Comparison of ENCODE assay signal across 18 mouse cellular contexts in genomic region chr7:4655393-4655792, GRCm38 (mm10). TPM values are rescaled to one million over a fixed set of nuclear protein-coding genes. Genes with fewer than 3 reads are reported as not detected.
DNase-seq lines count a peak whose midpoint lies in the region; TF ChIP-seq lines count a peak whose summit lies in the region.
"Had no signal": no experiment of that assay in that cellular context is flagged by ENCODE, and none has a peak within 500 bp of the region (broad histone marks: within the 10 kb centered on the region; RNA-seq: fewer than 3 reads in every experiment).

No protein-coding gene starts in this region.

- H3K27me3 ChIP-seq in heart, adult 2 months (ENCODE audit: control insufficient read depth, insufficient read depth, low read length) = no peaks in the 10 kb centered on the region
- H3K27me3 ChIP-seq in spleen, adult 2 months (ENCODE audit: control insufficient read depth, insufficient read depth, low read length) = no peaks in the 10 kb centered on the region
- H3K27me3 ChIP-seq: embryonic facial prominence, embryonic 13.5 days; heart, embryonic 15.5 days; hindbrain, embryonic 15.5 days; kidney, embryonic 15.5 days; limb, embryonic 12.5 days had no signal

- peak overlapping the region; percentile 23; the same call in 1 of the 2 replicates for H3K9ac ChIP-seq in heart, adult 2 months (ENCODE audit: low read depth, low read length)
- H3K9ac ChIP-seq: embryonic facial prominence, embryonic 13.5 days; heart, embryonic 15.5 days; hindbrain, embryonic 15.5 days; kidney, embryonic 15.5 days; limb, embryonic 12.5 days had no signal

- no peak for TF ChIP-seq EP300 in heart, adult 2 months (IDR thresholded peaks at IDR 0.05; ENCODE audit: insufficient read depth, low read depth, low read length)

- 61% methylated on average over 4 of the region's 4 CpGs for WGBS in heart, adult 2 months
- 20% methylated on average over 4 of the region's 4 CpGs for WGBS in spleen, adult 2 months
- whole genome bisulfite sequencing in macrophage (ENCODE audit: missing documents) = 37% methylated on average over 4 of the region's 4 CpGs

- DNase-seq in heart, adult 2 months = no peak
- DNase-seq in heart, postnatal 14 days = no peak
- no peak for DNase-seq in spleen, adult 2 months (ENCODE audit: low read depth in 1 of 2, low spot score in 2 of 2)
- no peak for DNase-seq in spleen, postnatal 10 days (ENCODE audit: low spot score in 2 of 2)
- DNase-seq in thymus, postnatal 4 days = peak; percentile 53
- no peak for DNase-seq in gastrocnemius, postnatal 14 days
- DNase-seq in Muller cell, postnatal 12 days (ENCODE audit: inconsistent ontology term) = no peak
- DNase-seq: lung, postnatal 36 days; right cerebral cortex, postnatal 14 days had no signal

- peak overlapping the region; percentile 18; the same call in 1 of the 2 replicates for H3K27ac ChIP-seq in heart, adult 2 months
- H3K27ac ChIP-seq in spleen, adult 2 months (ENCODE audit: insufficient read depth, low read length) = peak overlapping the region; percentile 11
- peak overlapping the region; percentile 97 for H3K27ac ChIP-seq in macrophage
- H3K27ac ChIP-seq: embryonic facial prominence, embryonic 13.5 days; hindbrain, embryonic 15.5 days; kidney, embryonic 15.5 days; limb, embryonic 12.5 days had no signal

- no peak for TF ChIP-seq CTCF in heart, adult 2 months (IDR thresholded peaks at IDR 0.05)
- no peak for TF ChIP-seq CTCF in spleen, adult 2 months (IDR thresholded peaks at IDR 0.05; ENCODE audit: extremely low read depth, insufficient read depth, insufficient read length, insufficient replicate concordance)

- H3K4me3 ChIP-seq in heart, adult 2 months = no peak overlapping the region
- peak overlapping the region; percentile 1; the same call in 1 of the 2 replicates for H3K4me3 ChIP-seq in spleen, adult 2 months (ENCODE audit: extremely low read depth, insufficient read depth, insufficient read length)
- H3K4me3 ChIP-seq in macrophage (ENCODE audit: inconsistent target) = no peak overlapping the region
- H3K4me3 ChIP-seq: embryonic facial prominence, embryonic 13.5 days; heart, embryonic 15.5 days; hindbrain, embryonic 15.5 days; kidney, embryonic 15.5 days; limb, embryonic 12.5 days had no signal

- H3K79me2 ChIP-seq in heart, adult 2 months (replicated peaks; ENCODE audit: control insufficient read depth, insufficient read depth, low read length) = peaks cover 11% of the 10 kb centered on the region
- peaks cover 69% of the 10 kb centered on the region for H3K79me2 ChIP-seq in macrophage (ENCODE audit: inconsistent target)

- H3K4me1 ChIP-seq in heart, adult 2 months (ENCODE audit: control insufficient read depth, insufficient read depth, low read length) = peaks cover 34% of the 10 kb centered on the region
- peaks cover 44% of the 10 kb centered on the region for H3K4me1 ChIP-seq in spleen, adult 2 months (ENCODE audit: control insufficient read depth, insufficient read depth, insufficient read length)

- intact Hi-C loops in heart, adult 2 months (cut with DNase I) = loop anchor here (5.0 to 10.0 kb wide), 4 partner anchors 139 to 1489 kb away; partner anchors contain the start of genes Fiz1, Gm44973, Rpl28 and Zfp524
- intact Hi-C loops in heart, postnatal 14 days (cut with DNase I) = no loop called here
- intact Hi-C loops in gastrocnemius, postnatal 14 days (cut with DNase I; ENCODE audit: low total_unique reads) = no loop called here

- TF ChIP-seq POLR2A in heart, adult 2 months (IDR thresholded peaks at IDR 0.05; ENCODE audit: insufficient read depth, low read depth, low read length) = no peak
- no peak for TF ChIP-seq POLR2A in spleen, adult 2 months (IDR thresholded peaks at IDR 0.05; ENCODE audit: low read depth, low read length)

- peaks cover 32% of the 10 kb centered on the region for H3K36me3 ChIP-seq in heart, adult 2 months (ENCODE audit: control insufficient read depth, insufficient read depth, low read length)
- no peaks in the 10 kb centered on the region for H3K36me3 ChIP-seq in spleen, adult 2 months (ENCODE audit: control insufficient read depth, insufficient read depth, low read length)
- H3K36me3 ChIP-seq in macrophage (ENCODE audit: inconsistent target) = no peaks in the 10 kb centered on the region
- H3K36me3 ChIP-seq: heart, embryonic 15.5 days had no signal

RNA-seq across cellular contexts. Expression of gene Ppp6r1, which starts 3.4 kb away (rescaled TPM):
- total RNA-seq in heart, adult 2 months (2021) = 10 to 100 TPM; 67.6 to 71.9 TPM
- polyA plus RNA-seq in heart, adult 2 months (2012; rRNA removed) = 67.1 and 89.9 TPM in 2 replicates
- total RNA-seq in heart, postnatal 14 days (2021) = 10 to 100 TPM; 73.7 to 78.8 TPM
- 136 and 159 TPM in 2 replicates for polyA plus RNA-seq in spleen, adult 2 months (2012; rRNA removed)
- 100 to 1,000 TPM in 25 of 26 experiments, 10 to 100 TPM in 1; 98.1 to 413 (median 178) TPM for total RNA-seq in macrophage (2018; cell fraction: chromatin; rRNA removed)
- total RNA-seq in macrophage (2018; cell fraction: cytosol; rRNA removed) = 100 to 1,000 TPM in 11 of 26 experiments, 10 to 100 TPM in 15; 71.3 to 140 (median 90.6) TPM
- 100 to 1,000 TPM in 17 of 26 experiments, 10 to 100 TPM in 9; 76.1 to 264 (median 129) TPM for total RNA-seq in macrophage (2018; cell fraction: nucleus; rRNA removed)
- polyA plus RNA-seq in macrophage (2018) = 68.2 to 77.4 TPM (median 74.2 TPM) in 3 replicates
- 10 to 100 TPM; 44.2 to 45.0 TPM for total RNA-seq in gastrocnemius, postnatal 14 days (2021)

RNA-seq across cellular contexts. Expression of gene Tmem86b, which starts 24.2 kb away (rescaled TPM):
- 1 to 10 TPM; 4.2 to 5.3 TPM for total RNA-seq in heart, adult 2 months (2021)
- 12.8 and 19.2 TPM in 2 replicates for polyA plus RNA-seq in heart, adult 2 months (2012; rRNA removed)
- total RNA-seq in heart, postnatal 14 days (2021) = 1 to 10 TPM; 6.8 to 7.4 TPM
- 31.9 and 32.7 TPM in 2 replicates for polyA plus RNA-seq in spleen, adult 2 months (2012; rRNA removed)
- 10 to 100 TPM; 21.2 to 71.7 (median 39.4) TPM for total RNA-seq in macrophage (2018; cell fraction: chromatin; rRNA removed)
- 1 to 10 TPM in 24 of 26 experiments, under 1 TPM in 2; 0.81 to 3.6 (median 1.7) TPM for total RNA-seq in macrophage (2018; cell fraction: cytosol; rRNA removed)
- 10 to 100 TPM; 17.0 to 69.2 (median 24.3) TPM for total RNA-seq in macrophage (2018; cell fraction: nucleus; rRNA removed)
- polyA plus RNA-seq in macrophage (2018) = 1.4 to 2.3 TPM (median 2.1 TPM) in 3 replicates
- total RNA-seq in gastrocnemius, postnatal 14 days (2021) = 1 to 10 TPM; 2.1 to 3.1 TPM

RNA-seq across cellular contexts. Expression of gene Hspbp1, which starts 29.5 kb away (rescaled TPM):
- 10 to 100 TPM; 31.9 to 35.0 TPM for total RNA-seq in heart, adult 2 months (2021)
- 27.0 and 29.7 TPM in 2 replicates for polyA plus RNA-seq in heart, adult 2 months (2012; rRNA removed)
- 10 to 100 TPM; 29.2 to 33.7 TPM for total RNA-seq in heart, postnatal 14 days (2021)
- 32.2 and 37.3 TPM in 2 replicates for polyA plus RNA-seq in spleen, adult 2 months (2012; rRNA removed)
- total RNA-seq in macrophage (2018; cell fraction: chromatin; rRNA removed) = 10 to 100 TPM in 16 of 26 experiments, 1 to 10 TPM in 10; 5.5 to 20.2 (median 12.1) TPM
- 10 to 100 TPM; 19.5 to 34.9 (median 26.6) TPM for total RNA-seq in macrophage (2018; cell fraction: cytosol; rRNA removed)
- 10 to 100 TPM in 19 of 26 experiments, 1 to 10 TPM in 7; 7.3 to 22.5 (median 12.8) TPM for total RNA-seq in macrophage (2018; cell fraction: nucleus; rRNA removed)
- polyA plus RNA-seq in macrophage (2018) = 13.6 to 44.2 TPM (median 27.9 TPM) in 3 replicates
- 10 to 100 TPM; 19.7 to 20.3 TPM for total RNA-seq in gastrocnemius, postnatal 14 days (2021)

RNA-seq across cellular contexts. Expression of gene Brsk1, which starts 35.0 kb away (rescaled TPM):
- total RNA-seq in heart, adult 2 months (2021) = 1 to 10 TPM in 1 of 2 experiments, under 1 TPM in 1; 0.89 to 1.5 TPM
- polyA plus RNA-seq in heart, adult 2 months (2012; rRNA removed) = 1.7 and 2.2 TPM in 2 replicates
- 1 to 10 TPM; 1.6 to 1.8 TPM for total RNA-seq in heart, postnatal 14 days (2021)
- polyA plus RNA-seq in spleen, adult 2 months (2012; rRNA removed) = 0.84 and 1.3 TPM in 2 replicates
- 1 to 10 TPM in 1 of 26 experiments, under 1 TPM in 3, not detected in 22; 0.25 to 2.0 (median 0.43) TPM for total RNA-seq in macrophage (2018; cell fraction: chromatin; rRNA removed)
- total RNA-seq in macrophage (2018; cell fraction: cytosol; rRNA removed) = under 1 TPM in 1 of 26 experiments, not detected in 25; 0.04 TPM
- total RNA-seq in macrophage (2018; cell fraction: nucleus; rRNA removed) = under 1 TPM in 1 of 26 experiments, not detected in 25; 0.34 TPM
- polyA plus RNA-seq in macrophage (2018) = 0.07 TPM in 1 of 3 replicates, not detected in the others
- total RNA-seq in gastrocnemius, postnatal 14 days (2021) = 1 to 10 TPM; 1.8 to 2.3 TPM
- total RNA-seq: neutrophil, adult 5-6 weeks had no signal

RNA-seq across cellular contexts. Expression of gene Ptprh, which starts 51.6 kb away (rescaled TPM):
- not detected for total RNA-seq in heart, adult 2 months (2021)
- 0.03 and 0.06 TPM in 2 replicates for polyA plus RNA-seq in heart, adult 2 months (2012; rRNA removed)
- not detected for total RNA-seq in heart, postnatal 14 days (2021)
- polyA plus RNA-seq in spleen, adult 2 months (2012; rRNA removed) = 0.07 and 0.11 TPM in 2 replicates
- total RNA-seq in macrophage (2018; cell fraction: chromatin; rRNA removed) = not detected
- total RNA-seq in macrophage (2018; cell fraction: cytosol; rRNA removed) = not detected
- total RNA-seq in macrophage (2018; cell fraction: nucleus; rRNA removed) = not detected
- not detected in 3 replicates for polyA plus RNA-seq in macrophage (2018)
- total RNA-seq in gastrocnemius, postnatal 14 days (2021) = not detected
- total RNA-seq: adrenal gland, adult 18-20 months; neutrophil, adult 5-6 weeks had no signal
- polyA plus RNA-seq: embryonic facial prominence, embryonic 13.5 days; forebrain, embryonic 11.5 days; heart, embryonic 15.5 days; limb, embryonic 12.5 days had no signal

Comparison
In these comparisons a context has a peak if more than half of its experiments do, and no peak if none do; other contexts are left out.
1. H3K27ac ChIP-seq: peak in every context shown above with its lines; median percentile 97 in macrophage; 18 in heart, adult 2 months; 11 in spleen, adult 2 months.